Mouse (Mus musculus) common myeloid progenitor, adult 5-6 weeks (primary cell): Measurements from ENCODE around the gene Cuedc2. TPM values are rescaled to one million over a fixed set of nuclear protein-coding genes. Genes with fewer than 3 reads are reported as not detected.

Experiments
- ATAC-seq: replicated peaks from 2 replicates; pipeline ENCODE4 v1.8.0; 2016; ENCODE audit warnings: low read depth, mild to moderate bottlenecking, moderate TSS enrichment, inconsistent platforms; ENCODE audit not compliant: poor library complexity, severe bottlenecking
- total RNA-seq: library from RNA; stranded (forward); fragments of 200-1000, 187-1606 nt; gene quantifications from 2 replicates; pipeline ENCODE4 v1.2.3, GENCODE M21; 2017

The Cuedc2 gene
- total RNA-seq, 1 experiment from 2014 or later: 149 TPM

- no peak for ATAC-seq
Observed at GRCm38 (mm10) chr19:46309651-46310305, 28.7 kb downstream of the Cuedc2 start.

- peak; percentile 41 for ATAC-seq
Observed at GRCm38 (mm10) chr19:46308706-46309435, 29.6 kb downstream of the Cuedc2 start.

- no peak for ATAC-seq
Observed at GRCm38 (mm10) chr19:46308303-46308702, 30.2 kb downstream of the Cuedc2 start.

- ATAC-seq: no peak
Observed at GRCm38 (mm10) chr19:46307781-46308180, 30.7 kb downstream of the Cuedc2 start.

- ATAC-seq: no peak
Observed at GRCm38 (mm10) chr19:46306751-46307289, 31.7 kb downstream of the Cuedc2 start.

GRCm38 (mm10) chr19:46306268-46306610 lies 32.3 kb downstream of the Cuedc2 start:
- ATAC-seq: no peak

GRCm38 (mm10) chr19:46305432-46306267 lies 32.9 kb downstream of the Cuedc2 start:
- peak; percentile 43 for ATAC-seq

- peak; percentile 19 for ATAC-seq
Observed at GRCm38 (mm10) chr19:46304908-46305333, 33.6 kb downstream of the Cuedc2 start.

GRCm38 (mm10) chr19:46304216-46304841 lies 34.2 kb downstream of the Cuedc2 start, which contains the start of gene Nfkb2:
TSS of gene Nfkb2 (plus strand) at chr19:46304320.
- peak; percentile 70 for ATAC-seq

- ATAC-seq: no peak
Observed at GRCm38 (mm10) chr19:46303251-46304215, 35.0 kb downstream of the Cuedc2 start.

- no peak for ATAC-seq
Observed at GRCm38 (mm10) chr19:46302551-46302950, 36.0 kb downstream of the Cuedc2 start.

GRCm38 (mm10) chr19:46300294-46301045 lies 38.0 kb downstream of the Cuedc2 start:
- ATAC-seq: no peak

GRCm38 (mm10) chr19:46296938-46297337 lies 41.6 kb downstream of the Cuedc2 start:
- no peak for ATAC-seq

- ATAC-seq: no peak
Observed at GRCm38 (mm10) chr19:46290535-46291105, 47.9 kb downstream of the Cuedc2 start.

GRCm38 (mm10) chr19:46287566-46287965 lies 50.9 kb downstream of the Cuedc2 start:
- no peak for ATAC-seq

GRCm38 (mm10) chr19:46286926-46287325 lies 51.6 kb downstream of the Cuedc2 start:
- no peak for ATAC-seq

- ATAC-seq: no peak
Observed at GRCm38 (mm10) chr19:46286047-46286446, 52.5 kb downstream of the Cuedc2 start.

GRCm38 (mm10) chr19:46285631-46286030 lies 52.9 kb downstream of the Cuedc2 start:
- no peak for ATAC-seq
